In the genomic region with DNA sequence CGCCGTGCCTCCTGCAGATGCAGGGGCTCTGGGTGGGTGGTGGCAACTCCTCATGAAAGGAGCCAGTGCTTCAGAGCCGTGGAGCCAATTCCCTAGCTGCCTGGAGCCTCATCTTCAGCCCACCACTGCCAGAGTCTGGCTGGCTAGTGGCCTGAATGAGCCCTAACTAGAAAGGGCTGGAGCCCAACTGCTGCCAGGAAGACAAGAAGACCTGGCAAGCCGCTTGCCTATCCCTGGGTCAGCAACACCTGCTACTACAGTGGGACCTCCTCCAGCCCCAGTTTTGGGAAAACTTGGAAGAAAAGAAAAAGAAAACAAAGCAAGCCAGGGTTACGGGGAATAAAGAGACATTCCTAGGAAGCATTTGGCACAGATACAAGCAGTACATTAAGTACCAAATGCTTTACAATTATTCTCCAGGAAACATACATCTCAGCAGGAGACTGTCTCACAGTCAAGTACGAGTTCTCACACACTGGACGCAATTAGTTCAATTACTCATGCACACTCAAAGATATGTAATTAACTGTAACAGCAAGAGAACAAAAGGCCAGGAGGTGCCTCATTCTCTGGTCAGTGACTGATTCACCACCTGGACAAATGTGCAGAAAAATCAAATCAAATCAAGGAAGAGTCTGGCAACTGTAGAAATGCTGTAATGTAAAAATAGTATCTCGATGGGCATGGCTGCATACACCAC, we compare ENCODE assay signal across 10 mouse cellular contexts. TPM values are rescaled to one million over a fixed set of nuclear protein-coding genes. Genes with fewer than 3 reads are reported as not detected.
DNase-seq lines count a peak whose midpoint lies in the region; ATAC-seq lines count a peak whose summit lies in the region.
"Had no signal": no experiment of that assay in that cellular context is flagged by ENCODE, and none has a peak within 500 bp of the region (broad histone marks: within the 10 kb centered on the region; RNA-seq: fewer than 3 reads in every experiment).

No protein-coding gene starts in this region.

- no peaks in the 10 kb centered on the region for H3K27me3 ChIP-seq in forebrain, embryonic 16.5 days (replicated peaks; ENCODE audit: control insufficient read depth, insufficient read depth, low read length)

- H3K36me3 ChIP-seq in forebrain, embryonic 16.5 days (ENCODE audit: control insufficient read depth, insufficient read depth): no peaks in the 10 kb centered on the region
- H3K36me3 ChIP-seq: limb, embryonic 10.5 days had no signal

- 31% methylated on average over 8 of the region's 8 CpGs for WGBS in forebrain, embryonic 16.5 days

- no peak overlapping the region for H3K4me2 ChIP-seq in forebrain, embryonic 16.5 days (ENCODE audit: low read length)

- no peak overlapping the region for H3K9ac ChIP-seq in forebrain, embryonic 16.5 days (replicated peaks; ENCODE audit: low read depth, low read length)

- H3K27ac ChIP-seq in forebrain, embryonic 16.5 days (ENCODE audit: low read length): peak overlapping the region; percentile 43; the same call in 1 of the 2 replicates
- H3K27ac ChIP-seq: limb, embryonic 10.5 days had no signal

- peaks cover 3% of the 10 kb centered on the region; the same call in 1 of the 2 replicates for H3K4me1 ChIP-seq in forebrain, embryonic 16.5 days (replicated peaks; ENCODE audit: control insufficient read depth, insufficient read depth, low read length)

- no peak for ATAC-seq in forebrain, embryonic 16.5 days

- DNase-seq in kidney, adult 18-20 months: peak; percentile 34
- DNase-seq in kidney, adult 11 months: no peak
- peak; percentile 98 for DNase-seq in Muller cell, postnatal 12 days (ENCODE audit: inconsistent ontology term)
- peak; percentile 81 for DNase-seq in cerebellum, adult 11-12 months
- no peak for DNase-seq in thymus, postnatal 10 days (ENCODE audit: low spot score in 2 of 2)
- DNase-seq in lung, postnatal 14 days: no peak
- DNase-seq: adrenal gland, adult 8-10 months; right cerebral cortex, postnatal 14 days had no signal

- H3K9me3 ChIP-seq in forebrain, embryonic 16.5 days (ENCODE audit: control insufficient read depth, low read length): no peaks in the 10 kb centered on the region
- H3K9me3 ChIP-seq: limb, embryonic 10.5 days had no signal

- H3K4me3 ChIP-seq in forebrain, embryonic 16.5 days (replicated peaks; ENCODE audit: low read length): no peak overlapping the region
- H3K4me3 ChIP-seq: limb, embryonic 10.5 days had no signal

RNA-seq across cellular contexts. Expression of gene Rab35, which starts 34.8 kb away (rescaled TPM):
- polyA plus RNA-seq in forebrain, embryonic 16.5 days (2015; fragmentation: Nextera tagmentation; extraction: Ambion mirVana): 18.0 and 18.8 TPM in 2 replicates

Comparison
In these comparisons a context has a peak if more than half of its experiments do, and no peak if none do; other contexts are left out.
1. DNase-seq: peak in kidney, adult 18-20 months (single experiment), Muller cell, postnatal 12 days (single experiment) and cerebellum, adult 11-12 months (single experiment); none in kidney, adult 11 months (single experiment), thymus, postnatal 10 days (0 of 2) and lung, postnatal 14 days (single experiment).